Mouse (Mus musculus) retina, postnatal 7 days (tissue): ENCODE data around the gene Selenos.
"Not testable (repeated sequence)": the region's sequence is repeated elsewhere in the genome, so short reads cannot be mapped to it uniquely, and the experiment has no call there.

Source experiments
- DNase-seq: peaks from one replicate; pipeline ENCODE4 v3.0.0-alpha.2; 2012; ENCODE audit warnings: low read depth, low spot score

Selenos gene

DNA sequence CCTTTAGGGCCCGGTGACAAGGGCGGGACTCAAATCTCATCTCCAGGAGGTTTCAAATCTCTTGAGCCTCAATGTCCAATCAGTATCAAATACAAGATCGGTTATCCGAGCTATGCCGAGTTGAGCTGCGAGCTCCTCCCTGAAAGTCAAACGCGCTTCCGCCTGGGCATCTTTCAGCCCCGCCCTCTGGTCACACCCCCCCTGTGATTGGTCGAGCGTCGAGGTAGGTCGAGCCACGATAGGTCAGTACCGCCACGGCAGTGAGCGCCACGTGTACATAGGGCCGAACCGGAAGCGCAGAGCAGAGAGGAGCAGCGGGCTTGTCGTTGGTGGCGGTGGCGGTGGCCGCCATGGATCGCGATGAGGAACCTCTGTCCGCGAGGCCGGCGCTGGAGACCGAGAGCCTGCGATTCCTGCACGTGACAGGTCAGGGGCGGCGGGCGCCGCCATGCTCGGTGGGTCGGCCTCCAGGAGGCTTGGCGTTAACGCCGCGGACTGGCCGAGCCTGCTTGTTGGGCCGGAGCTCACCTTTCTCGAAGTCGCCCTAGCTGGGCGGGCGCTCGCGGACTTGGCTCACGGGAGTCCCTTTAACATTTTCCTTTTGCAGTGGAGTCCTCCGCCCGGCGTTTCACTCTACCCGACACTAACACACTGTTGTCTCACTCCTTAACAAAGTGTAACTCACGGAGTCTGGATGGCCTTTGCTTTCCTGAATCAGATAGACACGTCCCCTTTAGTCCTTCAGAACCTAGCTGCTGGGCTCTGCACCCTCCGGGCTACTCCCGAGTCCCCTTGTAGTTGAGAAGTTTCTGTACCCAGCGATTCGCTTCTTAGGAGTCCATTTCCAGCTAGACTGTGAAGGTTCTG lies at the start of gene Selenos:
Gene Selenos (plus strand): TSS at position 286 of the 867 bp plus-strand sequence.
- DNase-seq: peak; percentile 90

DNA sequence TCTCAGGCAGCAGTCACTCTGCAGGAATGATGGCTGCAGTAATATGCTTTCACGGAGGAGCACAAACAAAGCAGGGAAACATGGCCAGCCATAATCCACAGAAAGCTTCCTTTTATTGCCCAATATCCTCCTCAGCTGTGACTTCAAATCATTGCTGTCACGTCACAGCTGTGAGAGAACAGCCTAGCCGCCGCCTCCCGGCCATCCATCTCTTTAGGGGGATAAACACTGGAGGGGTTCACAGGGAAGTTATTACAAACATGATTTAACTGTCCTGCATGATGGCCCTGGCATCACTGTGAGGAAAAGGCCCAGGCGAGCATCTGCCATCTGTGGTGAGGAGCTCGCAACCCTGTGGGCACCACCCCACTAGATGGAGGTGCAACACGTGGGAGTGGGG lies 42.6 kb upstream of the Selenos start:
- DNase-seq: no peak

DNA sequence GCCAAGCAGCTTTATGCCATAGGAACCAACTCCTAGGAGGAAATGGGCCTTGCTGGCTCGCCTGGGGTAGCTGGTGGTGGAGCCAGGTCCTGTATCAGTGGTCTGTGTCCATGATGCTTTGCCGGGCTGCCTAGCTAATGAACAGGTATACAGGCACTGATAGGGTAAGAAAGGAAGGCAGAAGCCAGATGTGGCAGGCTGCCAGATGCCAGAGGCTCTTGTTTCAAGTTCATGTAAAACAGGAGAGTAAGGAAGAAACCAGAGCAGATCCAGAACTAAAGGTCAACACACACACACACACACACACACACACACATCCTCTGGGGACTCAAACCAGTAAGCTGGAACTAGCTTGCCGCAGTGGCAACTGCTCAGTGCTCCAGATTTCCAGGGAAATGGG lies 41.2 kb upstream of the Selenos start:
- no peak for DNase-seq

DNA sequence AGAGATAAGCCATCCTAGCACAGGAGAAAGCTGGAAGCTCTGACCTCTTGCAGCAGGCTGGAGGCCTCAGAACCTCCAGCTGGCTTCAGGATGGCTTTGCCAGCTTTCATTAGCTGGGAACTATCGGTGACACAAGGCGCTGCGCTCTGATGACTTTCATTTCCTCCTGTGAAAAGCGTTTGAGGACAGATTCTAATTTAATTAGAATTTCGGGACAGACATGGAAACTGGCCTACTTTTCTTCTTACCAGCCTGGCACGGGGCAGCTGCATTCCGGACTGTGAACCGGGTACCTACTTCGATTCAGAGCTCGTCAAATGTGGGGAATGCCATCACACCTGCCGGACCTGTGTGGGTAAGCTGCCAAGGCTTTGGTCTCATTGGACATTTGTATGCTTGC lies 40.7 kb upstream of the Selenos start:
- no peak for DNase-seq

DNA sequence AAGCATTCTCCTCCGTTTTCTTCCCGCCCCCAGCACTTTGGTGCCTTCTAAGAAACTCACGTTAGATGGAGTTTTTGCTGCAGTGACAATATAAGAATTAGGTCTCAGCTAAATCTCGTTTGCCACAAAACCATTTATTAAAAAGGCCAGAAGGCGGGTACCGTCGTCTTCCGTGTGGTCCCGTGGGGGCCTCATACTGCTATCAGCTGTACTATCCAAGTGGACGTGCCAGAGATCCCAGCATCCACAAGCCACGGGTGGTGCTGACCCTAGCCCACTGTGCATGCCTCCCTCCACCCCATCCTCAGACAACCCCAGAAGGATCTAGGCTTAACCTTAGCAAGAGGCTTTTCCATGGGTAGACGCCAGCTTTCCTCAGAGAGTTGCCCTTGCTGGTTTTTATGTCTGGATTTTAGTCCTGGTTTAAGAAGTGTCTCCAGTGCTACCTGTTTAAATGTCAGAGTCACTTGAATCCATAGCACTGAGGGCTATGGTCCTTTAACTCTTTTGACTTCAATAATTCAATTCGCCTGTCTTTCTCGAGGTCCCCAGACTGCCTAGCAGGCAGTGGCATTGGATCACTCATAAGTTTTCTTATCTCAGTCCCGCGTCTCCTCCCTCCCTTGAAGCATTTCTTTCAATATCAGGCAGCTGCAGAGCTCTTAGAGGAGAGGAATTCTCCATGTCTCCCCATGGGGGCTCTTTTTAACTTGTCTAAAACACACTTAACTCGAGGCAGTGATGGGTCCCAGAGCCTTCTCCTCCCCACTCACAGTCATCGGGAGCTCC lies 39.2 kb upstream of the Selenos start:
- DNase-seq: no peak

DNA sequence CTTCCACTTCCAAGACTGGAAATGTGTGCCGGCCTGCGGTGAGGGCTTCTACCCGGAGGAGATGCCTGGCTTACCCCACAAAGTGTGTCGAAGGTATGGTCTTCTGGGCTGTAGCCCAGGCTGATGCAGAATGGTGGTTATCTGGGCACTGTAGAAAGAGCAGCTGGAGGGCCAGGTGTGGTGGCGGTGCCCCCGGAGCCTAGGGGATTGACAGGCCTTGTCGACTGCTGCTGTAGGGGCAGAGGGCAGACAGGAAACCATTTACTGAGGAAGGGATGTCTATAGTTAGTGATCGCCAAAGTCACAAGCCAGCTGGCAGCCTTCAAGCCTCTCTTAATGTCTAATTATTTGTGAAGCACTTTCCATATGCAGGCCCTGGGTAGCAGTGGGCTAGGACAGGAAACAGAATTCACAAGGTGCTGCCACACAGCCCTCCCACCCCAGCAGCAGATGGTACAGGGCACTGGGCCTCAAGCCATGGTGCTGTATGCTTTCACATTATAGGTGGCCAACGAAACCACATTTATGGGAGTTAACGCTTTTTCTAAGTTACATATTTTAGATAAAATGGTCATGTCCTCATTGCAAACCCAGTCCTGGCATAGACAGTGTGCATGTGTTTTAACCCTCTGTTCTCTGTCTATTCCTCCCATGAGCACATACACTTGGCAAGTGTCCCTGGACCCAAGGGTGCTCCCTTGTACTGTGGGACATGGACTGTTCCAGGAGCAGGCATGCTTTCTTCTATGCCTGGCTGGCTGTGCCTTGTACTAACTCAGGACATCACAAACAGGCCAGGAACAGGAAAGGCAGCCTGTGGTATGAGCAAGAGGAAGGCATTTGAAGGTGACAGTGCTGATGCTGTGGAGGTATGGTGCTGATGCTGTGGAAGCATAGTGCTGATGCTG lies 35.6 kb upstream of the Selenos start, which contains the start of gene Gm45213:
Gene Gm45213 (plus strand): TSS at position 51 of the 908 bp plus-strand sequence.
- DNase-seq: no peak

DNA sequence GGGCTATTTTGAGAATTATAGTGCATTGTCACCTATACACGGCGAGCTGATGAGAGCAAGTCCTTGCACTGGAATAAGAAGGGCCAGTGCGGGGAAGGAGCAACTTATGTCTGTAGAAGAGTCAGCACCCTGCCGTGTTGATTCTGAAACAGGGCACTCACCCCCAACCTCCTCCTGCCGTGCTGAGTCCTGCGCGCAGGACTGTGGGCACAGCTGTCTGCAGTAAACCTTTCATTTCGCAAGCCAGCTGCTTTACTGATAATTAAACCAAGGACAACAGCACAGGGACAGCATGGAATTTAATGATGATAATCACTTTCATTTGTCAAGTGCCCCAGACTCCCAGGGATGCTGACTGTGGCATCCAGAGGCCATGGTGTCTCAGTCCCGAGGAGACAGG lies 34.8 kb upstream of the Selenos start:
- DNase-seq: no peak

DNA sequence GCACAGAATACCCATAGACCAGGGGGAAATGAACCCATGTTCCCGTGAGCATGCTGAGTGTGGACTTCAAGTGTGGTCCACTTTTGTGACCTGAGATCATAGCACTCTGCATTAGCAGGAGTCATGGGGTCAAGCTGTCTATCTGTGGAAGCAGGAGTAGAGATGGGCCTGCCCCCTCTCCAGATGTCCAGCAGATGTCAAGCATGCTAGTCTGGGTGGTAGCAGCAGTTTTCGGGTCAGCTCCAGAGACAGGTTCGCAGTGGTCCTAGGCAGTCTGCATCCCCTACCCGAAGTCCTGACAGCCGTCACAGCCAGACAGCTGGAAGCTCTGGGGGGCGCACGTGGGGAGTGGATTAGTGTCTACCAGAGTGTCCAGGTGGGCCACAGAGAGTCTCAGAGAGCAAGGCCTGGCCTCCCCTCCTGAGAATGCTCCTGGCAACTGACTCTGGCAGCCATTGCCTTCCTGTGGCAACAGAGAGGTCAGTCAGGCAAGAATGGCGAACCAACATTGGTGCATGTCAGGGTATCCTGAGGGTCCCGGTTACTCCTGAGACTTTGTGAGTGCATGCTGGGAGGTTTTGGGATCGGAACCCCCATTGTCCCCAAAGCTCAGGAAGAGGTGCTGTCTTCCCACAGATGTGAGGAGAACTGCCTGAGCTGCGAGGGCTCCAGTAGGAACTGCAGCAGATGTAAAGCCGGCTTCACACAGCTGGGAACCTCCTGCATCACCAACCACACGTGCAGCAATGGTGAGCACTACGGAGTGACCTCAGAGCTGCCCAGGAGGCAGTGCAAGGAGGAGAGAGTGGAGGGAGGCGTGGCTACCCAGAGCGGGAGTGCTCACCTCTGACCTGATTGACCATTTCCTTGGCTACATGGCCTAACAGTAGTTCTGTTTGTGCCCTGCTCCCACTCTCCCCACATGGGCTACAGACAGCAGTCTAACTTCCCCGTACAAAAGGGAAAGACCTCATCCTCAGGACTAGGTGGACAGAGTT lies 32.2 kb upstream of the Selenos start:
- no peak for DNase-seq

DNA sequence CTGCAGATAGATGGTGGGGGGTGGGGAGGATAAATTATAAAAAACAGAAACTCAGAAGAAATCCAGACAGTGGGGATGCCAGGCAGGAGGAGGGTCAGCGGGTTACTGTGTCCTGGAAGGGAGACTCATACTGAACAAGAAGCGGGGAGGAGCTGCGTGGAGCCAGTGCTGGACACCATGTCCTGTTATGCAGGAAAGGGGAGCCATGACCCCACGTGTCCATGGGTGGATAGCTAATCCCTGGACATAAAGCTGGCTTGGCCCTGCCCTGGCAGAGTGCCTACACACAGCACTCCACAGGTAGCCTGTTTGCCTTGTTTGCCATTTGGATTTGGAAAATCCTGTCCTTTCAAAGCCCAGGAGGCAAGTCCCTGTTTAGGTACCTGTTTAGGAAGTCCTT lies 31.5 kb upstream of the Selenos start:
- no peak for DNase-seq

DNA sequence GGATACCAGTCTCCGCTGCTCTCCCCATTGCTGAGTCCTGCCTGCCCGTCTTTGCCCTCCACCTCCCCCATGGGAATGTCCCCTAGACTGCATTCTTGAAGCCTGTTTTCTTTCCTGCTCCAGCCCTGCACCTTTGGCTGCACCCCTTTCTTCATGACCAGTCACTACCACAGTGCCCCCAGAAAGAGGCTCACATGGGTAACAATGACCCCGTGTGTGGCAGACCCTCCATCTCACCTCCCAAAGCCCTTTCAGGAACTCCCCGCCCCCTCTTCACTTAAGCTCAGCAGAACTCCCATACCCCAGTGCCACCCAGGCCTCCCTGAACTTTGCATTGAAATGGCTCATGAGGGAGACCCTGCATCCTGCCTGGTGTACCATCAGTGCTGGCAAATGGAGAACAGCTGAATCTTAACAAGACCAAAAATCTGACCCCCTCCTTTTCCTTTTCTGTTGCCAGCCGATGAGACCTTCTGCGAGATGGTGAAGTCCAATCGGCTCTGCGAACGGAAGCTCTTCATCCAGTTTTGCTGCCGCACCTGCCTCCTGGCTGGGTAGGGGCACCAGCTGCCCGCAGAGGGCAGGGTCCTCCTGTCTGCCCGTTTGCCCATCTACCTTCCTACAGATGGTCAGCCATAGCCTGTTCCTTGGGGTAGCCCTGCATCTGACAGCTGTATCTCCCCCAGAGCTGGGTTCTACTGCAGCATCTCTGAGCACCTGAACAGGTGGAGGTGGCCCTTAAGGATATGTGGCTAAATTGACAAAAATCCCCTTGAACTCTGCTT lies 30.8 kb upstream of the Selenos start:
- no peak for DNase-seq

DNA sequence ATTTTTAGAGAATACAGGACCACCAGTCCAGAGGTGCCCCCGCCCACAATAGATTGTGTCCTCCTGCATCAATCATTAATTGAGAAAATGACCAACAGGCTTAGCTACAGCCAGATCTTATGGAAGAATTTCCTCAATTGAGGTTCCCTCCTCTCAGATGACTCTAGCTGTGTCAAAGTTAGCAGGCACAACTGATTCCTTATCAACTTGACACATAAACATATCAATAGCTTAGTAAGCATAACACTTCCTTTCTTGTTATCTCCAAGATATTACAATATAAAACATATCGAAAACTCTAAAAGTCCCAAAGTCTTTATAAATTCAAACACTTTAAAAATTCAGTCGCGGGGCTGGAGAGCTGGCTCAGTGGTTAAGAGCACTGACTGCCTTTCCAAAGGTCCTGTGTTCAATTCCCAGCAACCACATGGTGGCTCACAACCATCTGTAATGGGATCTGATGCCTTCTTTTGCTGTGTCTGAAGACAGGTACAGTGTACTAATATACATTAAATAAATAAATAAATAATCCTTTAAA lies 25.4 kb upstream of the Selenos start:
- DNase-seq: no peak

DNA sequence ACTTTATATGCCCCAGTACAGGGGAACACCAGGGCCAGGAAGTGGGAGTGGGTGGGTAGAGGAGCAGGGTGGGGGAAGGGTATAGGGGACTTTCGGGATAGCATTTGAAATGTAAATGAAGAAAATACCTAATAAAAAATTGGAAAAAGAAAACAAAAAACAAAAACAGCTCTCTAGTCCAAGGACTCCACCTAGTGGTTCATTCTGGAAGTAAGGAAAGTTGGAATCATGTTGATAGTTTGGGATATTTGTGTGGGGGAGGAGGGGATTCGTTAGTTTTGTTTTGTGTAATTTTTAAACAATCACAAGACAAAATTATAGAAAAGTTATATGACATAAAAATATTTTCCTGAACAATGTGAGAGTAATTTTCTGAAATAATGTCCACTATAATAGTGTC lies 24.1 kb upstream of the Selenos start:
- DNase-seq: not testable (repeated sequence)

DNA sequence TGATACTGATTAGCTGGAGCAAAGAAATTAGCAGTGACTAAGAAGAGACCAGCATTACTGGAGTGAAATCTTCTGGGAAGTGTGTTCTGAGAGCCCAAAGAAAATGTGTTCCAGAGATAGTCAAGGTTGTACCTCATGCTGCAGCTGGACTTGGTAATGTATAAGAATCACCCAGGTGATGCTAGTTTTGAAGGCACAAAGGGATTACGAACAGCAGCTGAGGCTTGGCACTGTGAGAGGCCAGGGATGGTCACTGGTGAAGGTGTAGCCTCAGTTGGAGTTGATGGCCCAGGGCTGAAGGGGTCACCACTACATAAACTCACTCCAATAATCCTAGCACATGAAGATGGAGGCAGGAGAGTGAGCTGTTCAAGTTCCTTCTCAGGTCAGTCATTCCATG lies 20.7 kb upstream of the Selenos start, which contains the start of gene Snrpa1:
Gene Snrpa1 (plus strand): TSS at position 301 of the 400 bp plus-strand sequence.
- DNase-seq: no peak

DNA sequence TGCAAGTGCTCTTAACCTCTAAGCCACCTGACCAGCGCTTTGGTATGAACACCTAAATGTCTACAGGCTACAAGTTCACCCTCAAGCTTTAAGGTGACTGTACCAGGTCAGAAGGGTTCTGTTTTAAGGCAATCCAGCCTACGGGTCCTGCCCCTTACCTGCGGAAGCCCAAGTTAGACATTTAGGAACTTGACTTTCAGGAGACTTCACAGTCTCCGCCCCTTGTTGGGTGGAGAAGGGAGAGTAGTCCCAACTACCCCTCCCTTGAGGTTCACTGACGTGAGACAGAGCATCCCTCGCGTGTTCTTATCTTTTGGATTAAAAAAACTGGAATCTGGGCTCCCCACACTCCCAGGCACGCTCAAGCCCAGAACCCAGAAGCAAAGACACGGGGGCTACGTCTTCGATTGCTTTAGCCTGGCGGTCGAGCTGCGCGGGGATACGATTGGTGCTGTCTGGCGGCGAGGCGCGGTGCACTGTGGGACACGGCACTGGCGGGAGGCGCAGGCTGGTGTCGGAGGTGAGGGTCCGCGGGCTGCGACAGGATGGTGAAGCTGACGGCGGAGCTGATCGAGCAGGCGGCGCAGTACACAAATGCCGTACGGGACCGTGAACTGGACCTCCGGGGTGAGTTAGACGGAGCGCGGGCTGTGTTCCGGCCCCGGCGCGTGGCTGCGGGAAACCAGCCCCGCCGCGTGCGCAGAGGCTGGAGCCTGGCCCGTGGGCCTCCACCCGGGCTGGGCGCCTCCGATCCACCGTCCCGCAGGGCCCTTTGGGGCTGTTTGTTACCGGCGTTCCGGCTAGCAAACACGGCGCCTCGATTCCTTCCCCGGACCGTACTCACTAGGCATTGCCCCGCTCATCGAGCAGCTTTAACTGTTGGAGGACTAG lies 19.1 kb upstream of the Selenos start:
- peak; percentile 74 for DNase-seq

DNA sequence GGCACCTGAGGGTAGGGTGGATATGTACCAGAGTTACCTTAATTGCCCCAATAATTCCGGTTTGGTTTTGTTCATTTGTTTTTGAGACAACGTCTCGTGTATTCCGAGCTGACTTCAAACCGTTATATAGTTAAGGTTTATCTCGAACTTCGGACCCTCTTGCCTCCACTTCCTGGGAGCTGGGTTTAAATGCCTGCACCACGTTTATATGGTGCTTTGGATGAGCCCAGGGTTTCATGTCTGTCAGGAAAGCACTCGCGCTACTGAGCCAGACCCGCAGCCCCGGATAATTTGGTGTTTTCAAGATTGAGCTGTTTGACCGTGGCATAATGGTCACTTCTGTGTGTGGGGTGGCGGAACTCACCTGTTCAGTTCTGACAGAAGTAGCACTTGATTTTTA lies 18.4 kb upstream of the Selenos start:
- no peak for DNase-seq

DNA sequence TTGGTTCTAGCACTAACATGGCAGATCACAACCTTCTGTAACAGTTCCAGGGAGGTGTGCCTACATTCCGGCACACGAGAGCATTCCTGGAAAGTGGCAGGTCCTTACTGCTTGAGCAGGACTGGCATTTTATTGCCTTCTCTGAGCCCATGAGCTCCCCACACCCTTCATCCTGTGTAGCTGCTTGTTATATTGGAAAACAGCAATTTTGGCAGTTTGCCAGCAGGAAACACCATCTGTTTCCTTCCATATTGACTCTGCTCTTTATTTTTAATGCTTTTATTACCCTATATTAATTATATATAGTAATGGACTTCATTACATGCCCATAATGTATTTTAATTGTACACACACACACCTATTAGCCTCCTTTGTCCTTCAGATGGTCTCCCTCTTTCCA lies 3.0 kb upstream of the Selenos start:
- no peak for DNase-seq

DNA sequence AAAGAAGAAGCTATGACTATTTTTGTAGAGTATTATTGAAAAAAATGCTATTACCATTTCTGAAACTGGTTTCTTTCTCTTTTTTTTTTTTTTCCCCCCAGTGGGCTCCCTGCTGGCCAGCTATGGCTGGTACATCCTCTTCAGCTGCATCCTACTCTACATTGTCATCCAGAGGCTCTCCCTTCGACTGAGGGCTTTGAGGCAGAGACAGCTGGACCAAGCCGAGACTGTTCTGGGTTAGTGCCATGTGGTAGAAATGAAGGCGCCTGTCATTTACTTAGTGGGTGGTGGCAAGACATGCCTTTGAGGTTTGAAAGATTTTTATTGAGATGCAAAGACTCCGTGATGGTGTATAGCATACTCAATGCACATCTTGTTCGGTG lies 773 bp downstream of the Selenos start:
- no peak for DNase-seq

DNA sequence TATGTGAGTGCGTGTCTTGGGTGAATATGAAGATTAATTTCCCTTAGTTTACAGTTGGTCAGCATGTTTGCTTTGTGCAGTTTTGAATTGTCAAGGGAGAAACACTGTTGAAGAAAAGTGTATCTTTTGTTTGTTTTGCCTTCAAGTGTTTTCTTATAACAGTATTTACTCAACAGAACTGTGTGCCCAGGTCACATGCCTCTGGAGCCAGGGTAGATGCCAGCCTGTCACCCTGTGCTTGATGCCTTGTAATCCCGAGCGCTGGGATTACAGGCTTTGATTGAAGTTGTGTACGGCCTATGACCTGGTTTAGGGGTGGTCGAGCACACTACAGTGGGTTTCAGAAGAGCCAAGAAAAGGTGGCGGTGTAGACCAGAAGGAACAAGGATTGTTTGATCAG lies 4.3 kb downstream of the Selenos start:
- no peak for DNase-seq
